Mouse (Mus musculus) spleen, adult 2 months (tissue): ENCODE results near the gene Bfsp1.

Experiments
- CTCF ChIP-seq: fragments of 200-500 bp; IDR thresholded peaks from 2 replicates; pipeline ENCODE4 v1.5.1; 2011; ENCODE audit warnings: mild to moderate bottlenecking, inconsistent platforms; ENCODE audit not compliant: insufficient read depth, insufficient read length, insufficient replicate concordance; ENCODE audit errors: extremely low read depth
- POLR2A ChIP-seq: fragments of 200-500 bp; IDR thresholded peaks from 2 replicates; pipeline ENCODE4 v1.6.1; 2011; ENCODE audit warnings: low read depth, low read length, inconsistent platforms

DNA sequence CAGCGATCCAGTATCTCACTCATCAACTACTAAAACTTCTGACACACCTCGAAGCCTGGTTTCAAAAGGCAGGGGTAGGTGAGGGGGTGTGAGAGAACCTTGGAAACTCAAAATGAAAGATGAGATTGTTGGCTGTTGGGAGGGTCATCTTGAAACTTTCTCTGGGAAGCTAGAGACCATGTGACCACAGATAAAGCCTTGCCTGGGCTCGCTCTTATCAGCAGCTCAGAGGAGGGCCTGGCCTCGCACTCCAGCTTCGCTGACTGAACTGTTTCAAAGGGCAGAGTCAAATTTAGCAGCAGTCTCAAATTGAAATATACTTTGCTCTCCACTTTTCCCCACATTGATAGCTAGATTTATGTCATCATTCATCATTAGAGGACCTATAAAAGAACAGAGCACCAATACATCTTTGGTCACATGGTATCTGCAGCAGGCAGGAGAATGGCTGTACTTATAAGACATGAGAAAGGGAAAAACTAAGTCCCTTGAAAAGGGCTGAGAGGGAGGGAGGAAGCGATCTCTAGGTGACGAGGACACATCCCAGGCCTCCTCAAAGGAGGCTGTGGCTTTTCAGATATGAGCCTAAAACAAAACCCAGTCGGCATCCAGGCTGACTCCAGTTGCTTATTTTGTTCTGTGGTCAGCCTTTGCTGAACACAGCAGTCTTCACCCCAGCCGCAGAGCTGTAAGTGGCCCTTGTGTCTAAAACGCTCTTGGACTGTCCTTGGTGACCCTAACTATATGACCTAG, 8.1 kb upstream of the Bfsp1 start:
- TF ChIP-seq CTCF (no peak), POLR2A (no peak)
